Mouse (Mus musculus) stomach, postnatal 0 days (tissue): ENCODE measurements around the gene Btbd17.

Experiments
- CTCF ChIP-seq: IDR thresholded peaks from 2 replicates; pipeline ENCODE4 v1.5.1; 2016; ENCODE audit warnings: antibody characterized with exemption, low read depth, mild to moderate bottlenecking, moderate library complexity
- EP300 ChIP-seq: optimal IDR thresholded peaks from 2 replicates; pipeline ENCODE3; 2016; ENCODE audit warnings: antibody characterized with exemption

DNA sequence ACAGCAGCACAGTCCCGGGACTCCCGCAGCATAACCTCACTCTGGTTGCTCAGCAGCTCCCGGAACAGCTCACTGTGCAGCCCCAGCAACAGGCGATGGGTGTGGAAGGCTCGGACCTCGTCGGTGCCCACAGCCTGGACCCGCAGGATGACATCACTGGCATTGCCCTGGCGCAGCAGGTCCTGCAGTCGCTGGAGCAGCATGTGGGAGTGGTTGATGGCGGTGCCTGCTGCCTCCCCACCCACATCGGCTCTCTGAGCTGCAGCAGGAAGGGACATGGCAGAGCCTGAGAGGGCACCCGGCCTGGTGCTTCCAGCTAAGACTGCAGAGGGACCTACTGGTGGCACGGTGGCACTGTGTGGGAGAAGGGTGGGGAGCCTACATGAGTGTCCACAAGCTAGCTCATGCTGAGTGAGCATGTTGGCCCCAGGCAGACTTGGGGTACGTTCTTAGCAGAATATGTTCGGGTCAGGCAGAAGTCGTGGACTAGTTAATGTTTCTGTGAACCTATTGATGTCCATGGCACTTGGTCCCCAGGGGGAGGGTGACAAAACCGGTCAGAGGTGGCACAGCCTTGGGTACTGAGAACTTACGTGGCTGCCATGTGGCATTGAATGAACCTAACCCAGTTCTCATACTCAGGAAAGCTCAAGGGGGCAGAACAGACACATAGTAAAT is 1.7 kb downstream of the Btbd17 start:
- TF ChIP-seq CTCF (no peak), EP300 (no peak)
